Mouse (Mus musculus) limb, embryonic 15.5 days (tissue): ENCODE data around the gene Bcl7c. TPM values are rescaled to one million over a fixed set of nuclear protein-coding genes. Genes with fewer than 3 reads are reported as not detected.
A peak's percentile ranks its signal among the peaks of the same experiment; 100 is the strongest.
"Not testable (repeated sequence)": the region's sequence is repeated elsewhere in the genome, so short reads cannot be mapped to it uniquely, and the experiment has no call there.

Experiments used
- ATAC-seq: fragments of 200-750 bp; cut with Nextera tagmentation; 2 replicates; pipeline ENCODE4 v1.8.0; 2017; ENCODE audit warnings: low read depth, moderate TSS enrichment; ENCODE audit not compliant: insufficient number of reproducible peaks, low FRiP score, low TSS enrichment
- H3K27ac ChIP-seq: fragments of 300-500 bp; sonication (generic); 2 replicates; pipeline ENCODE4 v1.5.1; 2015; ENCODE audit warnings: moderate library complexity, mild to moderate bottlenecking, inconsistent platforms
- H3K27me3 ChIP-seq: fragments of 300-500 bp; sonication (generic); 2 replicates; pipeline ENCODE4 v1.6.1; 2015; ENCODE audit warnings: inconsistent platforms
- H3K36me3 ChIP-seq: fragments of 300-500 bp; sonication (generic); 2 replicates; pipeline ENCODE4 v1.6.1; 2015; ENCODE audit warnings: inconsistent platforms
- H3K4me1 ChIP-seq: fragments of 300-500 bp; sonication (generic); 2 replicates; pipeline ENCODE4 v1.6.1; 2015; ENCODE audit warnings: inconsistent platforms
- H3K4me2 ChIP-seq: fragments of 300-500 bp; sonication (generic); 2 replicates; pipeline ENCODE4 v1.6.1; 2015; ENCODE audit warnings: mild to moderate bottlenecking, inconsistent platforms
- H3K4me3 ChIP-seq: fragments of 300-500 bp; sonication (generic); 2 replicates; pipeline ENCODE4 v1.5.1; 2015; ENCODE audit warnings: mild to moderate bottlenecking, inconsistent platforms
- H3K9ac ChIP-seq: fragments of 300-500 bp; sonication (generic); 2 replicates; pipeline ENCODE4 v1.6.1; 2015; ENCODE audit warnings: inconsistent platforms
- H3K9me3 ChIP-seq: fragments of 300-500 bp; sonication (generic); 2 replicates; pipeline ENCODE4 v1.6.1; 2016; ENCODE audit warnings: inconsistent platforms
- WGBS: fragments of 180-500 bp; shearing (Covaris S2); methylation state at CpG from one replicate; pipeline ENCODE4 v1.1.7; 2015; 5-methylcytosine and 5-hydroxymethylcytosine counted together
- polyA plus RNA-seq: library from polyadenylated mRNA; unstranded; fragments of >200 nt; fragmentation: Nextera tagmentation; extraction: Ambion mirVana; gene quantifications from 2 replicates; pipeline ENCODE4 v1.2.1, GENCODE M21; 2015

Gene Bcl7c
- polyA plus RNA-seq, 1 experiment from 2014 or later = 90.5 TPM

GRCm38 (mm10) chr7:127626039-127626438 is 82.7 kb downstream of the Bcl7c start:
- Histone ChIP-seq H3K27ac (no peak overlapping the region), H3K36me3 (no peaks in the 10 kb centered on the region), H3K9ac (no peak overlapping the region), H3K4me1 (no peaks in the 10 kb centered on the region), H3K27me3 (no peaks in the 10 kb centered on the region), H3K4me2 (no peak overlapping the region), H3K9me3 (no peaks in the 10 kb centered on the region), H3K4me3 (no peak overlapping the region)
- no peak for ATAC-seq
- 97% methylated on average over 7 of the region's 7 CpGs for WGBS

- not testable (repeated sequence) for H3K27me3 ChIP-seq, H3K36me3 ChIP-seq, ATAC-seq, H3K9me3 ChIP-seq, H3K4me2 ChIP-seq, H3K9ac ChIP-seq, H3K27ac ChIP-seq, H3K4me3 ChIP-seq
- H3K4me1 ChIP-seq = peaks cover 16% of the 10 kb centered on the region
- 90% methylated on average over 7 of the region's 8 CpGs for WGBS
Measured at GRCm38 (mm10) chr7:127618402-127618801, 90.3 kb downstream of the Bcl7c start.

DNA sequence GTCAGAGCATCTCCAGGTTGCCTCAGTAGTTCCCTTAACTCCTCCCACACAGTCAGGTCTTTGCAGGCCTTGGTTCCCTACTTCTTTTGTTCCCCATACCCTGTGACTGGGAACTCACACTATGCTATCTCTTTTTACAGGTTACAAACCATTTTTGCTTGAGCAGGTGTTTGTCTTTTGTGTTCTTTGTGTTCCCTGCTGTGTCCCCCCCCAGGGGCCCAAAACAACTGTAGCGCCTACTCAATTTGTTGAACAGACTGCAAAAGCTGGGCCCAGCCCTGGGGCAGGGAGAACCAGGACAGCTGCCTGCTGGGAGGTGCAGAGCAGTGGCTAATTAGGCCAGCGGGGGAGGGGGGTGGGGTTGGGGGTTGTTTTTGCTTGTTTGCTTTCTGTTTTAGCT is 90.8 kb downstream of the Bcl7c start:
- no peak for ATAC-seq
- H3K9me3 ChIP-seq = no peaks in the 10 kb centered on the region
- no peaks in the 10 kb centered on the region for H3K36me3 ChIP-seq
- no peak overlapping the region for H3K27ac ChIP-seq
- H3K9ac ChIP-seq = no peak overlapping the region
- no peaks in the 10 kb centered on the region for H3K27me3 ChIP-seq
- H3K4me2 ChIP-seq = no peak overlapping the region
- WGBS = 48% methylated on average over 2 of the region's 2 CpGs
- peaks cover 19% of the 10 kb centered on the region for H3K4me1 ChIP-seq
- no peak overlapping the region for H3K4me3 ChIP-seq

DNA sequence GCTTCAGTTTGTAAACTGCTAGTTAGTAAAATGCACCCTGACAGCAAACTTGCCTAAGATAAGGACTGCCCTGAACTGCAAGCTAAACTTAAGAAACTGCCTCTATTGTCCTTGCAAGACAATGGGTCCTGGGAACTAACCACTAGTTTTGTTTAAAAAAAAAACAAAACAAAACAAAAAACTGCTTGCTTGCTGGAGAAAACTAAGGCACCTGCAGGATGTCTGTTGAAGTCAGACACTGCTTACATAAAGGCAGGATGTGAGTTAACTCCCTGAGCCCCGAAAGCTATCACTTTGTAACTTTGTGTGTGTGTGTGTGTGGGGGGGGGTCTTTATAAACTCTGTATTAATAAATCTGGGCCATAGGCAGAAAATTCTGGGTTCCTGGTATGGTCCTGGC is 91.9 kb downstream of the Bcl7c start:
- no peaks in the 10 kb centered on the region for H3K27me3 ChIP-seq
- H3K4me2 ChIP-seq = no peak overlapping the region
- H3K27ac ChIP-seq = no peak overlapping the region
- H3K9ac ChIP-seq = no peak overlapping the region
- peaks cover 10% of the 10 kb centered on the region for H3K36me3 ChIP-seq
- peaks cover 19% of the 10 kb centered on the region for H3K4me1 ChIP-seq
- no peaks in the 10 kb centered on the region for H3K9me3 ChIP-seq
- H3K4me3 ChIP-seq = no peak overlapping the region
- no peak for ATAC-seq
- WGBS = 81% methylated on average over 1 of the region's 1 CpGs

DNA sequence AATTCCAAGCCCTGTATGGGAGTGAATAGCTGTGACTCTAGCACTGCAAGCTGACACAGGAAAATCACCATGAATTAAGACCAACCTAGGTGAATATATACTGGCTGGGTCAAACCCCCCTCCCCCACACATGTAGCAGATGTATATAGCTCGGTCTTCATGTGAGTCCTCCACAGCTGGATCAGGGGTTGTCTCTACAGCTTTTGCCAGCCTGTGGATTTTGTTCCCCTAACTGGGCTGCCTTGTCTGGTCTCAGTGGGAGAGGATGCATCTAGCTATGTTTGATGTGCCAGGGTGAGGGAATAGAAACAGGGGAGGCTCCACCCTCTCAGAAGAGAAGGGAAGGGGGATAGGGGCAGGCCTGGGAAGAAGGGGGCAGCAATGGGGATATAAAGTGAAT is 92.4 kb downstream of the Bcl7c start:
- Histone ChIP-seq H3K9ac (no peak overlapping the region), H3K9me3 (no peaks in the 10 kb centered on the region), H3K4me2 (no peak overlapping the region), H3K27ac (no peak overlapping the region), H3K4me3 (no peak overlapping the region), H3K36me3 (peaks cover 15% of the 10 kb centered on the region), H3K4me1 (peaks cover 19% of the 10 kb centered on the region), H3K27me3 (no peaks in the 10 kb centered on the region)
- no peak for ATAC-seq
- 79% methylated on average over 1 of the region's 1 CpGs for WGBS

- Histone ChIP-seq H3K27me3 (no peaks in the 10 kb centered on the region), H3K9ac (peak within 1 kb of the TSS; percentile 86), H3K4me1 (peaks cover 19% of the 10 kb centered on the region), H3K36me3 (peaks cover 27% of the 10 kb centered on the region), H3K4me3 (peak within 1 kb of the TSS; percentile 97), H3K4me2 (peak within 1 kb of the TSS; percentile 75), H3K27ac (peak within 1 kb of the TSS; percentile 82), H3K9me3 (no peaks in the 10 kb centered on the region)
- 1% methylated on average over 46 of the region's 50 CpGs for WGBS
- peak; percentile 75 for ATAC-seq
Measured at GRCm38 (mm10) chr7:127614891-127615843, 93.6 kb downstream of the Bcl7c start, which contains the start of gene Zfp629. Zfp629 (minus strand) TSS chr7:127615797.

GRCm38 (mm10) chr7:127614511-127614890 is 94.2 kb downstream of the Bcl7c start:
- peak; percentile 46 for ATAC-seq
- Histone ChIP-seq H3K9ac (peak overlapping the region; percentile 86), H3K4me1 (peaks cover 19% of the 10 kb centered on the region), H3K9me3 (no peaks in the 10 kb centered on the region), H3K27ac (peak overlapping the region; percentile 82), H3K4me2 (peak overlapping the region; percentile 75), H3K27me3 (no peaks in the 10 kb centered on the region), H3K4me3 (peak overlapping the region; percentile 97), H3K36me3 (peaks cover 34% of the 10 kb centered on the region)
- under 1% methylated on average over 33 of the region's 44 CpGs for WGBS

DNA sequence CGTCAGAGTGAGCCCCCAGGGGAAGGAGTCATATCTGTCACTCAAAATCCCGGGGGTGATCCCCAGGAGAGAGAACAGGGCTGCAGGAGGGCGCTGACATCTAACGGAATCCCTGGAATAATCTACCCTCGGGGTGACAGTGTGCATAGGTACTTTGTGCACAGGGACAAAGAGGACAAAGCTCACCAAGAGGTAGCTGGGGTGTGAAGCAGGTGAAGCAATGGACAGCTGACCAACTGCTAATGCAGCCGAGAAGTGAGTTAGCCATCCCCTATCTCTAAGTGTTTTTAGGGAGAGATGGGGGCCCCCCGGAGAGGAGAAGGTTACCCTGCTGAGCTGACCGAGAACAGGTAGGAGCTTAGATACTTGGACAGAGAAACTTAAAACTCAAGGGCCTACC is 94.6 kb downstream of the Bcl7c start:
- Histone ChIP-seq H3K9me3 (no peaks in the 10 kb centered on the region), H3K4me3 (peak overlapping the region; percentile 97), H3K36me3 (peaks cover 38% of the 10 kb centered on the region), H3K4me2 (peak overlapping the region; percentile 75), H3K27me3 (no peaks in the 10 kb centered on the region), H3K4me1 (peaks cover 19% of the 10 kb centered on the region), H3K27ac (peak overlapping the region; percentile 82; the same call in 1 of the 2 replicates), H3K9ac (peak overlapping the region; percentile 86)
- no peak for ATAC-seq
- 20% methylated on average over 8 of the region's 8 CpGs for WGBS

DNA sequence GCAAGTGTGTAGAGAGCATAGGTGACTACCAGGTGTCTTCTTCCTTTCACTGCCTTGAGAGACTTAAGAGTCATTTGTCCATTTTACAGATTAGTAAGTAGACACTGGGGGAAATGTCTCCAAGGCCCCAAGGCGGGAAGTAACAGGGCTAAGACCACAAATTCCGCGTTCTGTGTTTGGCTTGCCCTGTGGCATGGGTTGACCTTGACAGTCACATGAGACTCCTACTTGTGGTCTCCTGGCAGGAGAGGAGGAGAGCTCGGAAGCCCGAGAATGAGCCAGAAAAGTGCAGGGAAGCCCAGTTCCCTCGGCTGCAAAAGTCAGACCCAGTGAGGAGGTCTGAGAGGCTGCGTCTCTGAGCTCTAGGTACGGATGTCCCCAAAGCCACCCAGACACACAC is 95.2 kb downstream of the Bcl7c start:
- H3K27me3 ChIP-seq = no peaks in the 10 kb centered on the region
- H3K9me3 ChIP-seq = no peaks in the 10 kb centered on the region
- H3K4me2 ChIP-seq = peak overlapping the region; percentile 75; the same call in 1 of the 2 replicates
- no peak overlapping the region for H3K9ac ChIP-seq
- H3K36me3 ChIP-seq = peaks cover 44% of the 10 kb centered on the region
- H3K4me3 ChIP-seq = peak overlapping the region; percentile 97; the same call in 1 of the 2 replicates
- H3K4me1 ChIP-seq = peaks cover 19% of the 10 kb centered on the region
- no peak for ATAC-seq
- WGBS = 82% methylated on average over 8 of the region's 8 CpGs
- no peak overlapping the region for H3K27ac ChIP-seq

DNA sequence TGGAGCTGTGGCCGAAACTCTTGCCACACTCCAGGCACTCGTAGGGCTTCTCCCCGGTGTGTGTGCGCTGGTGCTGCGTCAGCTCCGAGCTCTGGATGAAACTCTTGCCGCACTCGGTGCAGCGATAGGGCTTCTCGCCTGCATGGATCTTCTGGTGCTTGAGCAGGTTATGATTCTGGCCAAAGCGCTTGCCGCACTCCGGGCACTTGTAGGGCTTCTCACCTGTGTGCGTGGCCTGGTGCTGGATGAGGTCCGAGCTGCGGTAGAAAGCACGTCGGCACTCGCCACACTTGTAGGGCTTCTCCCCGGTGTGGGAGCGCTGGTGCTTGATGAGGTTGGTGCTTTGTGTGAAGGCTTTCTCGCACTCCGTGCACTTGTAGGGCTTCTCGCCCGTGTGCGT is 97.2 kb downstream of the Bcl7c start:
- Histone ChIP-seq H3K27me3 (no peaks in the 10 kb centered on the region), H3K9me3 (no peaks in the 10 kb centered on the region), H3K4me1 (peaks cover 19% of the 10 kb centered on the region), H3K27ac (no peak overlapping the region), H3K4me3 (no peak overlapping the region), H3K4me2 (no peak overlapping the region), H3K36me3 (peaks cover 60% of the 10 kb centered on the region), H3K9ac (no peak overlapping the region)
- 96% methylated on average over 26 of the region's 26 CpGs for WGBS
- ATAC-seq = no peak
